13 mouse cellular contexts compared by ENCODE assay signal in the genomic region with DNA sequence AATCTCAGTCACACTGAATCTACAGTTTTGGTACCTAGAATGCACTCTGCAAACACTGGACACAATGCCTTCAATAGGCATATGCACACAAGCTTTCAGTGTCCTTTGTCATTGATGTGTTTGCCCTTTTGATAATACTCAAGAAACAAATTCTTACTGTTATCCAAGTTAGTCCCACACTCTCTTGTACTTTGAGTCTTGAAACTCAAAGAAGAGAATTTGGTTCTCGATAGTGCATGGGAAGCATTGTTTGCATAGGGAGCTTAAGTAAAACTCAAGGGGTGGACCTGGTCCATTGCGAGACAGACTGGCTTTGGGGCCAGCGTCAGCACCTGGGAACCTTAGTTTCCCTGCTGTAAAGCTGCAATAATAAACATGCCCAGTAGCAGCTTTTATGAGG.
"Had no signal": no experiment of that assay in that cellular context is flagged by ENCODE, and none has a peak within 500 bp of the region (broad histone marks: within the 10 kb centered on the region; RNA-seq: fewer than 3 reads in every experiment).

No protein-coding gene starts in this region.

- DNase-seq: liver, embryonic 13.5 days; lung, adult 2 months; lung, postnatal 10 days; lung, postnatal 4 days; right cerebral cortex, postnatal 14 days; thymus, adult 2 months; thymus, postnatal 25 days; thymus, postnatal 4 days had no signal

- H3K9ac ChIP-seq: liver, embryonic 13.5 days; lung, embryonic 15.5 days; midbrain, embryonic 13.5 days; midbrain, embryonic 15.5 days; neural tube, embryonic 12.5 days had no signal

- H3K4me3 ChIP-seq: liver, embryonic 13.5 days; lung, embryonic 15.5 days; midbrain, embryonic 10.5 days; midbrain, embryonic 13.5 days; midbrain, embryonic 15.5 days; neural tube, embryonic 12.5 days had no signal

- H3K9me3 ChIP-seq: liver, embryonic 13.5 days; lung, embryonic 15.5 days; midbrain, embryonic 10.5 days; midbrain, embryonic 13.5 days; midbrain, embryonic 15.5 days; neural tube, embryonic 12.5 days had no signal

- H3K27me3 ChIP-seq: liver, embryonic 13.5 days; midbrain, embryonic 13.5 days; midbrain, embryonic 15.5 days; neural tube, embryonic 12.5 days had no signal

- H3K36me3 ChIP-seq: lung, embryonic 15.5 days; midbrain, embryonic 15.5 days; neural tube, embryonic 12.5 days had no signal

- ATAC-seq: midbrain, embryonic 13.5 days; midbrain, embryonic 15.5 days had no signal

- H3K27ac ChIP-seq: lung, embryonic 15.5 days; midbrain, embryonic 10.5 days; midbrain, embryonic 13.5 days; midbrain, embryonic 15.5 days; neural tube, embryonic 12.5 days had no signal

- H3K4me2 ChIP-seq: liver, embryonic 13.5 days; lung, embryonic 15.5 days; midbrain, embryonic 13.5 days; midbrain, embryonic 15.5 days; neural tube, embryonic 12.5 days had no signal

- H3K4me1 ChIP-seq: midbrain, embryonic 10.5 days; midbrain, embryonic 13.5 days; midbrain, embryonic 15.5 days; neural tube, embryonic 12.5 days had no signal
